Mouse (Mus musculus): ENCODE results near the gene Rbm48. TPM values are rescaled to one million over a fixed set of nuclear protein-coding genes. Genes with fewer than 3 reads are reported as not detected.

Rbm48 gene
- 10 to 100 TPM; 63.1 to 75.4 TPM for total RNA-seq (2023)

GRCm38 (mm10) chr5:3596399-3596766, at the start of gene Rbm48:
TSS of gene Rbm48 (minus strand) at chr5:3596585.

GRCm38 (mm10) chr5:3595693-3596398, 539 bp downstream of the Rbm48 start, which contains the start of gene Pex1:
TSS of gene Pex1 (plus strand) at chr5:3596066.

GRCm38 (mm10) chr5:3571266-3571665, 25.1 kb downstream of the Rbm48 start, which contains the start of gene 1700109H08Rik:
TSS of gene 1700109H08Rik (plus strand) at chr5:3571566.

GRCm38 (mm10) chr5:3543629-3544479, 52.5 kb downstream of the Rbm48 start, which contains the start of gene Fam133b:
TSS of gene Fam133b (plus strand) at chr5:3543833.

Other genes with a start within 250 kb of the Rbm48 start
- gene Fam133b, start 52.8 kb downstream of the Rbm48 start, total RNA-seq (2023): 10 to 100 TPM; 83.3 to 86.2 TPM
- 10 to 100 TPM; 20.4 to 22.8 TPM for gene 1700109H08Rik, start 25.0 kb downstream of the Rbm48 start, total RNA-seq (2023)
- 10 to 100 TPM; 25.7 to 30.4 TPM for gene Pex1, start 519 bp downstream of the Rbm48 start, total RNA-seq (2023)
- gene Tmbim7, start 54.6 kb upstream of the Rbm48 start, total RNA-seq (2023): not detected
- 10 to 100 TPM; 45.8 to 51.8 TPM for gene Gatad1, start 60.6 kb upstream of the Rbm48 start, total RNA-seq (2023)
- 10 to 100 TPM; 57.0 to 67.2 TPM for gene Ankib1, start 206.3 kb upstream of the Rbm48 start, total RNA-seq (2023)
- gene Krit1, start 206.6 kb upstream of the Rbm48 start, total RNA-seq (2023): 10 to 100 TPM; 86.9 to 96.9 TPM
- under 1 TPM; 0.17 to 0.18 TPM for gene Lrrd1, start 248.6 kb upstream of the Rbm48 start, total RNA-seq (2023)

All from B cell, adult 67 days (primary cell).